Mouse (Mus musculus): Measurements from ENCODE around the gene Mllt3. TPM values are rescaled to one million over a fixed set of nuclear protein-coding genes. Genes with fewer than 3 reads are reported as not detected.

Gene Mllt3
- polyA plus RNA-seq, 1 experiment: 11.6 TPM

GRCm38 (mm10) chr4:87739524-87740128 lies 293.5 kb downstream of the Mllt3 start:
- WGBS: 90% methylated on average over 7 of the region's 7 CpGs
- no peaks in the 10 kb centered on the region for H3K27me3 ChIP-seq (ENCODE audit: control insufficient read depth, insufficient read depth, low read length)
- no peaks in the 10 kb centered on the region for H3K4me1 ChIP-seq (replicated peaks; ENCODE audit: control insufficient read depth, insufficient read depth, low read length)
- TF ChIP-seq CTCF (IDR thresholded peaks at IDR 0.05; ENCODE audit: borderline replicate concordance, control insufficient read depth, extremely low read depth, insufficient read depth, low read length, poor library complexity) (no peak), POLR2A (IDR thresholded peaks at IDR 0.05; ENCODE audit: control insufficient read depth, extremely low read depth, insufficient read depth, low read length, poor library complexity) (no peak)
- no peaks in the 10 kb centered on the region for H3K36me3 ChIP-seq (ENCODE audit: control insufficient read depth, insufficient read depth, low read length)
- H3K4me3 ChIP-seq (ENCODE audit: control insufficient read depth, insufficient read depth, low read length): no peak overlapping the region
- no peak overlapping the region for H3K27ac ChIP-seq (ENCODE audit: control insufficient read depth, insufficient read depth, low read length)
- no peak for DNase-seq

DNA sequence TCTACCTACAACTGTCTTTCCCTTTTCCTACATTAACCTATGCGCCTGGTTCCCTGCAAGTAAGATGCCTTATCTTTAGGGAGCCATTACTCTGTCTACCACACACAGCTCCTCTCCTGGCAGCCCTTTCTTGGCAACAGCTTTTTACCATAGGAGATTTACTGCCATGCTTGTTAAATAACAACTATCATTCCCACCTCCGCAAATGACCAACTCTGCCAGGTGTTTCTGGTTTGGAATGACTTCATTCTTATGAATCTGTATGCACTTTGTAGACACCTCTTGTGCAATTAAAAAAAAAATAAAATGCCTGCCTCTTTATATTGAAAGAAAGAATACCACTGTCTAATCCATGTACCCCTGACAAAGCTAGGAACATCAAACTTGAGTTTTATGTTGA lies 294.1 kb downstream of the Mllt3 start:
- WGBS: 94% methylated on average over 2 of the region's 2 CpGs
- Histone ChIP-seq H3K36me3 (ENCODE audit: control insufficient read depth, insufficient read depth, low read length) (no peaks in the 10 kb centered on the region), H3K4me1 (replicated peaks; ENCODE audit: control insufficient read depth, insufficient read depth, low read length) (no peaks in the 10 kb centered on the region), H3K27ac (ENCODE audit: control insufficient read depth, insufficient read depth, low read length) (no peak overlapping the region), H3K4me3 (ENCODE audit: control insufficient read depth, insufficient read depth, low read length) (no peak overlapping the region), H3K27me3 (ENCODE audit: control insufficient read depth, insufficient read depth, low read length) (no peaks in the 10 kb centered on the region)
- no peak for DNase-seq
- TF ChIP-seq CTCF (IDR thresholded peaks at IDR 0.05; ENCODE audit: borderline replicate concordance, control insufficient read depth, extremely low read depth, insufficient read depth, low read length, poor library complexity): no peak
- TF ChIP-seq POLR2A (IDR thresholded peaks at IDR 0.05; ENCODE audit: control insufficient read depth, extremely low read depth, insufficient read depth, low read length, poor library complexity): no peak

- TF ChIP-seq POLR2A (IDR thresholded peaks at IDR 0.05; ENCODE audit: control insufficient read depth, extremely low read depth, insufficient read depth, low read length, poor library complexity) (no peak), CTCF (IDR thresholded peaks at IDR 0.05; ENCODE audit: borderline replicate concordance, control insufficient read depth, extremely low read depth, insufficient read depth, low read length, poor library complexity) (no peak)
- Histone ChIP-seq H3K4me1 (replicated peaks; ENCODE audit: control insufficient read depth, insufficient read depth, low read length) (no peaks in the 10 kb centered on the region), H3K27ac (ENCODE audit: control insufficient read depth, insufficient read depth, low read length) (no peak overlapping the region), H3K4me3 (ENCODE audit: control insufficient read depth, insufficient read depth, low read length) (no peak overlapping the region), H3K36me3 (ENCODE audit: control insufficient read depth, insufficient read depth, low read length) (no peaks in the 10 kb centered on the region), H3K27me3 (ENCODE audit: control insufficient read depth, insufficient read depth, low read length) (no peaks in the 10 kb centered on the region)
- WGBS: 93% methylated on average over 6 of the region's 6 CpGs
- DNase-seq: no peak
Observed at GRCm38 (mm10) chr4:87737201-87737806, 295.9 kb downstream of the Mllt3 start.

DNA sequence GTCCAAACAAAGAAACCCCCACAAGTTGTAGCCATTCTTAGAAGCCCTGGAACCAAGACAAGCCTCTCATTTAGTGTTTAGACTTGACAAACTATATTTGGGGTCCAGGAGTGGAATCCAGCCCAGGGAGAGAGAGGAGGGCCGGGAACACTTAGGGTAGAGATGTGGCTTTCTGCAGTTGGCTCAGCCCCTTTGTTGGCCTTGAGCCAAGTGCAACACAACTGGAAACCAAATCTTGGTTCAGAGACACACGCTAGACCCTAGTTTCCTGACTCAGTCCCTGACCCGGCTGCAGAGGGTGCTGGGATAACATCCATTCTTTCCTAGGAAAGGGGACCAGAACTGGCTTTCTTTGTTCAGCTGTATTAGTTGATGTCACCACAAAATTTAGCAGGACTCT lies 296.4 kb downstream of the Mllt3 start:
- H3K4me3 ChIP-seq (ENCODE audit: control insufficient read depth, insufficient read depth, low read length): no peak overlapping the region
- WGBS: 81% methylated on average over 3 of the region's 3 CpGs
- H3K36me3 ChIP-seq (ENCODE audit: control insufficient read depth, insufficient read depth, low read length): no peaks in the 10 kb centered on the region
- TF ChIP-seq CTCF (IDR thresholded peaks at IDR 0.05; ENCODE audit: borderline replicate concordance, control insufficient read depth, extremely low read depth, insufficient read depth, low read length, poor library complexity) (no peak), POLR2A (IDR thresholded peaks at IDR 0.05; ENCODE audit: control insufficient read depth, extremely low read depth, insufficient read depth, low read length, poor library complexity) (no peak)
- H3K4me1 ChIP-seq (replicated peaks; ENCODE audit: control insufficient read depth, insufficient read depth, low read length): no peaks in the 10 kb centered on the region
- DNase-seq: no peak
- no peaks in the 10 kb centered on the region for H3K27me3 ChIP-seq (ENCODE audit: control insufficient read depth, insufficient read depth, low read length)
- no peak overlapping the region for H3K27ac ChIP-seq (ENCODE audit: control insufficient read depth, insufficient read depth, low read length)

GRCm38 (mm10) chr4:87731118-87731672 lies 302.0 kb downstream of the Mllt3 start:
- Histone ChIP-seq H3K27ac (ENCODE audit: control insufficient read depth, insufficient read depth, low read length) (no peak overlapping the region), H3K27me3 (ENCODE audit: control insufficient read depth, insufficient read depth, low read length) (no peaks in the 10 kb centered on the region), H3K36me3 (ENCODE audit: control insufficient read depth, insufficient read depth, low read length) (no peaks in the 10 kb centered on the region), H3K4me1 (replicated peaks; ENCODE audit: control insufficient read depth, insufficient read depth, low read length) (no peaks in the 10 kb centered on the region), H3K4me3 (ENCODE audit: control insufficient read depth, insufficient read depth, low read length) (no peak overlapping the region)
- WGBS: 89% methylated on average over 5 of the region's 5 CpGs
- TF ChIP-seq CTCF (IDR thresholded peaks at IDR 0.05; ENCODE audit: borderline replicate concordance, control insufficient read depth, extremely low read depth, insufficient read depth, low read length, poor library complexity): no peak
- no peak for TF ChIP-seq POLR2A (IDR thresholded peaks at IDR 0.05; ENCODE audit: control insufficient read depth, extremely low read depth, insufficient read depth, low read length, poor library complexity)
- DNase-seq: no peak

DNA sequence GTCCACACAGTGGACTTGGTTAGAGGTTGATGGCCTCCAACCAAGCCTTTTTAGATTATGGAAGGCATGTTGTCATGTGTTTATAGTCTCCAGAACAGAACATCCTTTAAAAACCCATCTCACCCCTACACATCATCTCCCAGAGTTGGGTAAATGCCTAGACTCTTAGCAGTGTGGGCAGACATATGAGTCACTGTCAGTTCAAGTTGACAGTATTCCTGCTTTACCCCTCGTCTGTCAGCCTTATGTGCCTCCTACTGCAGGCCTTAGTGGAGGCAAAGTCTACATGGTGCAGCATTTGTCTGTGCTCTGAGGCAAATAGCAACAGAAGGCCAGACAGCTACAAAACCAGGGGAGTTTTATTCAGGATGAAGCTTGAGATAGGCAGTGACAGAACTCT lies 304.6 kb downstream of the Mllt3 start:
- whole genome bisulfite sequencing: 93% methylated on average over 1 of the region's 1 CpGs
- H3K36me3 ChIP-seq (ENCODE audit: control insufficient read depth, insufficient read depth, low read length): no peaks in the 10 kb centered on the region
- H3K27me3 ChIP-seq (ENCODE audit: control insufficient read depth, insufficient read depth, low read length): no peaks in the 10 kb centered on the region
- H3K4me3 ChIP-seq (ENCODE audit: control insufficient read depth, insufficient read depth, low read length): no peak overlapping the region
- TF ChIP-seq CTCF (IDR thresholded peaks at IDR 0.05; ENCODE audit: borderline replicate concordance, control insufficient read depth, extremely low read depth, insufficient read depth, low read length, poor library complexity): no peak
- TF ChIP-seq POLR2A (IDR thresholded peaks at IDR 0.05; ENCODE audit: control insufficient read depth, extremely low read depth, insufficient read depth, low read length, poor library complexity): no peak
- no peaks in the 10 kb centered on the region for H3K4me1 ChIP-seq (replicated peaks; ENCODE audit: control insufficient read depth, insufficient read depth, low read length)
- H3K27ac ChIP-seq (ENCODE audit: control insufficient read depth, insufficient read depth, low read length): no peak overlapping the region
- DNase-seq: no peak
